ENCODE assay signal across 9 mouse cellular contexts in genomic region chr4:63404205-63404604, GRCm38 (mm10). TPM values are rescaled to one million over a fixed set of nuclear protein-coding genes. Genes with fewer than 3 reads are reported as not detected.
DNase-seq lines count a peak whose midpoint lies in the region; ATAC-seq and TF ChIP-seq lines count a peak whose summit lies in the region.
"Had no signal": no experiment of that assay in that cellular context is flagged by ENCODE, and none has a peak within 500 bp of the region (broad histone marks: within the 10 kb centered on the region; RNA-seq: fewer than 3 reads in every experiment).

No protein-coding gene starts in this region.

- H3K27me3 ChIP-seq in kidney, adult 2 months (replicated peaks; ENCODE audit: control insufficient read depth, insufficient read depth, low read length): no peaks in the 10 kb centered on the region
- no peaks in the 10 kb centered on the region for H3K27me3 ChIP-seq in embryonic facial prominence, embryonic 14.5 days (replicated peaks; ENCODE audit: control insufficient read depth, insufficient read depth, low read length)
- peaks cover 8% of the 10 kb centered on the region; the same call in 1 of the 2 replicates for H3K27me3 ChIP-seq in liver, embryonic 12.5 days (replicated peaks)
- H3K27me3 ChIP-seq in splenic B cell, adult 2 months (ENCODE audit: control insufficient read depth, insufficient read depth, low read length, poor library complexity, severe bottlenecking): no peaks in the 10 kb centered on the region

- TF ChIP-seq POLR2A in kidney, adult 2 months (IDR thresholded peaks at IDR 0.05; ENCODE audit: low read depth, low read length): no peak

- TF ChIP-seq CTCF in kidney, adult 2 months (conservative IDR thresholded peaks at IDR 0.05; ENCODE audit: insufficient read depth, insufficient read length, low read depth, low read length): no peak

- no peak overlapping the region for H3K4me3 ChIP-seq in kidney, adult 2 months (ENCODE audit: insufficient read depth, low read depth, low read length)
- no peak overlapping the region for H3K4me3 ChIP-seq in embryonic facial prominence, embryonic 14.5 days (ENCODE audit: low read depth, low read length)
- no peak overlapping the region for H3K4me3 ChIP-seq in liver, embryonic 12.5 days

- no peak overlapping the region for H3K4me2 ChIP-seq in embryonic facial prominence, embryonic 14.5 days (ENCODE audit: low read depth, low read length)
- peak overlapping the region; percentile 51 for H3K4me2 ChIP-seq in liver, embryonic 12.5 days

- ATAC-seq in embryonic facial prominence, embryonic 14.5 days (ENCODE audit: low read depth): no peak
- ATAC-seq in liver, embryonic 12.5 days: no peak

- H3K4me1 ChIP-seq in kidney, adult 2 months (ENCODE audit: control insufficient read depth, insufficient read depth, low read length): no peaks in the 10 kb centered on the region
- H3K4me1 ChIP-seq in embryonic facial prominence, embryonic 14.5 days (ENCODE audit: control insufficient read depth, insufficient read depth, low read length): peaks cover 53% of the 10 kb centered on the region
- peaks cover 96% of the 10 kb centered on the region for H3K4me1 ChIP-seq in liver, embryonic 12.5 days

- 63% methylated on average over 7 of the region's 7 CpGs for WGBS in kidney, adult 2 months
- WGBS in embryonic facial prominence, embryonic 14.5 days: 66% methylated on average over 7 of the region's 7 CpGs
- 33% methylated on average over 7 of the region's 7 CpGs for WGBS in liver, embryonic 12.5 days (ENCODE audit: insufficient replicate concordance)

- no peak for DNase-seq in kidney, adult 2 months
- DNase-seq in kidney, postnatal 36 days: no peak
- no peak for DNase-seq in embryonic facial prominence, embryonic 14.5 days (ENCODE audit: low spot score)
- peak; percentile 91 for DNase-seq in splenic B cell, adult 2 months (ENCODE audit: low read depth, low spot score)
- DNase-seq in testis, postnatal 14 days (ENCODE audit: low spot score): no peak
- DNase-seq in frontal cortex, adult 2 months (ENCODE audit: extremely low spot score in 1 of 2, low spot score in 1 of 2): no peak
- no peak for DNase-seq in embryo, embryonic 9.5 days (ENCODE audit: extremely low spot score)

- no peaks in the 10 kb centered on the region for H3K36me3 ChIP-seq in kidney, adult 2 months (ENCODE audit: control insufficient read depth, insufficient read depth, low read length)
- no peaks in the 10 kb centered on the region for H3K36me3 ChIP-seq in embryonic facial prominence, embryonic 14.5 days (ENCODE audit: control insufficient read depth, insufficient read depth, low read length)
- no peaks in the 10 kb centered on the region for H3K36me3 ChIP-seq in liver, embryonic 12.5 days
- no peaks in the 10 kb centered on the region for H3K36me3 ChIP-seq in splenic B cell, adult 2 months (ENCODE audit: control insufficient read depth, insufficient read depth, low read length, poor library complexity, severe bottlenecking)
- H3K36me3 ChIP-seq: G1E had no signal

- peak overlapping the region; percentile 59; the same call in 1 of the 2 replicates for H3K9ac ChIP-seq in embryonic facial prominence, embryonic 14.5 days (ENCODE audit: low read depth, low read length)
- H3K9ac ChIP-seq in liver, embryonic 12.5 days: 0 out of 2 replicates have a peak overlapping the region, but pooled peaks have one; percentile 22

- peak overlapping the region; percentile 61; the same call in 1 of the 2 replicates for H3K27ac ChIP-seq in kidney, adult 2 months (ENCODE audit: insufficient read depth, low read depth, low read length)
- peak overlapping the region; percentile 86 for H3K27ac ChIP-seq in embryonic facial prominence, embryonic 14.5 days (replicated peaks; ENCODE audit: low read depth, low read length)
- peak overlapping the region; percentile 42 for H3K27ac ChIP-seq in liver, embryonic 12.5 days

- H3K9me3 ChIP-seq in embryonic facial prominence, embryonic 14.5 days (ENCODE audit: control insufficient read depth, low read length): no peaks in the 10 kb centered on the region
- no peaks in the 10 kb centered on the region for H3K9me3 ChIP-seq in liver, embryonic 12.5 days (replicated peaks)

RNA-seq across cellular contexts. Expression of gene Akna, which starts 1.1 kb away (rescaled TPM):
- polyA plus RNA-seq in kidney, adult 2 months (2012; rRNA removed): 2.2 and 5.8 TPM in 2 replicates
- 5.2 and 5.9 TPM in 2 replicates for polyA plus RNA-seq in embryonic facial prominence, embryonic 14.5 days (2014; fragmentation: Nextera tagmentation; extraction: Ambion mirVana)
- 5.4 and 5.7 TPM in 2 replicates for polyA plus RNA-seq in liver, embryonic 12.5 days (2016; fragmentation: Nextera tagmentation; extraction: Ambion mirVana)
- polyA plus RNA-seq in frontal cortex, adult 2 months (2012; rRNA removed): 2.7 and 3.1 TPM in 2 replicates

RNA-seq across cellular contexts. Expression of gene Orm2, which starts 42.0 kb away (rescaled TPM):
- 0.16 TPM in 1 of 2 replicates, not detected in the other for polyA plus RNA-seq in kidney, adult 2 months (2012; rRNA removed)
- polyA plus RNA-seq in embryonic facial prominence, embryonic 14.5 days (2014; fragmentation: Nextera tagmentation; extraction: Ambion mirVana): not detected in 2 replicates
- not detected in 2 replicates for polyA plus RNA-seq in liver, embryonic 12.5 days (2016; fragmentation: Nextera tagmentation; extraction: Ambion mirVana)
- 0.15 TPM in 1 of 2 replicates, not detected in the other for polyA plus RNA-seq in frontal cortex, adult 2 months (2012; rRNA removed)
- polyA plus RNA-seq: G1E had no signal

RNA-seq across cellular contexts. Expression of gene Orm3, which starts 48.2 kb away (rescaled TPM):
- polyA plus RNA-seq in kidney, adult 2 months (2012; rRNA removed): 0.14 and 0.38 TPM in 2 replicates
- polyA plus RNA-seq in embryonic facial prominence, embryonic 14.5 days (2014; fragmentation: Nextera tagmentation; extraction: Ambion mirVana): not detected in 2 replicates
- not detected in 2 replicates for polyA plus RNA-seq in liver, embryonic 12.5 days (2016; fragmentation: Nextera tagmentation; extraction: Ambion mirVana)
- not detected in 2 replicates for polyA plus RNA-seq in frontal cortex, adult 2 months (2012; rRNA removed)
- polyA plus RNA-seq: G1E had no signal

RNA-seq across cellular contexts. Expression of gene Orm1, which starts 59.8 kb away (rescaled TPM):
- polyA plus RNA-seq in kidney, adult 2 months (2012; rRNA removed): 7.1 and 8.9 TPM in 2 replicates
- 0.84 and 2.5 TPM in 2 replicates for polyA plus RNA-seq in embryonic facial prominence, embryonic 14.5 days (2014; fragmentation: Nextera tagmentation; extraction: Ambion mirVana)
- polyA plus RNA-seq in liver, embryonic 12.5 days (2016; fragmentation: Nextera tagmentation; extraction: Ambion mirVana): not detected in 2 replicates
- polyA plus RNA-seq in frontal cortex, adult 2 months (2012; rRNA removed): 0.12 TPM in 1 of 2 replicates, not detected in the other
- polyA plus RNA-seq: G1E had no signal
